In the genomic region with DNA sequence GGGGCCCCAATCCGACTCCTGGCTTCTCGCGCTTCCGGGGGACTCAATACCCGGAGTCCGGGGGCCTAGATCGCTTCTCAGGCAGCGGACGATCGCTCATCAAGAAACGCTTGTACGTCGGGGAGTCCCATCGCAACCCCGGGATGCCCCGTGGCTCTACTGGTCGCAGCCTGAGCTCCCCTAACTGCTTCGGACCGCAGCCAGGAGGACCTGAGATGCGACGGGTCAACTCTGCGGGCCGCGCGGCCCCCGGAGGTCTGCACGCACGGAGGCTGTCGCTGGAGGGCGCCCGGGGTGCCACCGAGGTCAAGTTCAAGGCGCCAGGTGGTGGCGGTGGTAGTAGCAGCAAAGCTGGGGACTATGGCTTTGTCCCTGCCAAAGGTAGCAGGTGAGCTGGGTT, we compare ENCODE assay signal across 8 mouse cellular contexts. TPM values are rescaled to one million over a fixed set of nuclear protein-coding genes. Genes with fewer than 3 reads are reported as not detected.
DNase-seq lines count a peak whose midpoint lies in the region; ATAC-seq lines count a peak whose summit lies in the region.

No protein-coding gene starts in this region.

- no peaks in the 10 kb centered on the region for H3K9me3 ChIP-seq in kidney, embryonic 15.5 days (replicated peaks)
- H3K9me3 ChIP-seq in embryonic facial prominence, embryonic 13.5 days, result no peaks in the 10 kb centered on the region
- H3K9me3 ChIP-seq in hindbrain, embryonic 15.5 days, result no peaks in the 10 kb centered on the region

- ATAC-seq in kidney, embryonic 15.5 days (replicated peaks; ENCODE audit: low FRiP score), result no peak
- no peak for ATAC-seq in embryonic facial prominence, embryonic 13.5 days (ENCODE audit: insufficient number of reproducible peaks, insufficient read depth, low FRiP score, low TSS enrichment, low read depth)
- ATAC-seq in hindbrain, embryonic 15.5 days (ENCODE audit: low FRiP score, low read depth), result no peak

- H3K9ac ChIP-seq in kidney, embryonic 15.5 days, result peak overlapping the region; percentile 21; the same call in 1 of the 2 replicates
- H3K9ac ChIP-seq in embryonic facial prominence, embryonic 13.5 days, result peak overlapping the region; percentile 44; the same call in 1 of the 2 replicates
- no peak overlapping the region for H3K9ac ChIP-seq in hindbrain, embryonic 15.5 days

- H3K4me2 ChIP-seq in kidney, embryonic 15.5 days, result peak overlapping the region; percentile 50
- H3K4me2 ChIP-seq in embryonic facial prominence, embryonic 13.5 days, result peak overlapping the region; percentile 48
- H3K4me2 ChIP-seq in hindbrain, embryonic 15.5 days, result peak overlapping the region; percentile 19; the same call in 1 of the 2 replicates

- intact Hi-C loops in left cerebral cortex, postnatal 25 days (cut with DNase I), result no loop called here

- H3K36me3 ChIP-seq in kidney, embryonic 15.5 days, result no peaks in the 10 kb centered on the region
- H3K36me3 ChIP-seq in embryonic facial prominence, embryonic 13.5 days, result no peaks in the 10 kb centered on the region
- H3K36me3 ChIP-seq in hindbrain, embryonic 15.5 days, result no peaks in the 10 kb centered on the region

- peaks cover 67% of the 10 kb centered on the region for H3K4me1 ChIP-seq in kidney, embryonic 15.5 days
- H3K4me1 ChIP-seq in embryonic facial prominence, embryonic 13.5 days, result peaks cover 48% of the 10 kb centered on the region
- no peaks in the 10 kb centered on the region for H3K4me1 ChIP-seq in hindbrain, embryonic 15.5 days (replicated peaks)

- WGBS in kidney, embryonic 15.5 days, result 6% methylated on average over 34 of the region's 34 CpGs
- 13% methylated on average over 34 of the region's 34 CpGs for WGBS in embryonic facial prominence, embryonic 13.5 days
- 5% methylated on average over 34 of the region's 34 CpGs for WGBS in hindbrain, embryonic 15.5 days

- H3K4me3 ChIP-seq in kidney, embryonic 15.5 days (replicated peaks), result peak overlapping the region; percentile 34
- H3K4me3 ChIP-seq in embryonic facial prominence, embryonic 13.5 days, result peak overlapping the region; percentile 34
- peak overlapping the region; percentile 12; the same call in 1 of the 2 replicates for H3K4me3 ChIP-seq in hindbrain, embryonic 15.5 days

- DNase-seq in kidney, postnatal 25 days, result no peak
- DNase-seq in neural tube, embryonic 10.5 days (ENCODE audit: extremely low spot score, low spot score), result peak; percentile 40
- no peak for DNase-seq in left cerebral cortex, postnatal 25 days (ENCODE audit: low spot score in 2 of 2)
- DNase-seq in layer of hippocampus, adult 9-10 months (ENCODE audit: low spot score), result no peak
- no peak for DNase-seq in left cerebral cortex, adult 18-20 months (ENCODE audit: low spot score in 2 of 2)

- H3K27me3 ChIP-seq in kidney, embryonic 15.5 days, result peaks cover 29% of the 10 kb centered on the region
- peaks cover 33% of the 10 kb centered on the region for H3K27me3 ChIP-seq in embryonic facial prominence, embryonic 13.5 days
- H3K27me3 ChIP-seq in hindbrain, embryonic 15.5 days, result peaks cover 26% of the 10 kb centered on the region

- no peak overlapping the region for H3K27ac ChIP-seq in kidney, embryonic 15.5 days
- no peak overlapping the region for H3K27ac ChIP-seq in embryonic facial prominence, embryonic 13.5 days
- H3K27ac ChIP-seq in hindbrain, embryonic 15.5 days (replicated peaks), result no peak overlapping the region

RNA-seq across cellular contexts. Expression of gene 1700001C19Rik, which starts 31.3 kb away (rescaled TPM):
- 0.26 and 0.46 TPM in 2 replicates for polyA plus RNA-seq in kidney, embryonic 15.5 days (2015; fragmentation: Nextera tagmentation; extraction: Ambion mirVana)
- 0.25 TPM in 1 of 2 replicates, not detected in the other for polyA plus RNA-seq in embryonic facial prominence, embryonic 13.5 days (2015; fragmentation: Nextera tagmentation; extraction: Ambion mirVana)
- 0.47 and 0.74 TPM in 2 replicates for polyA plus RNA-seq in hindbrain, embryonic 15.5 days (2015; fragmentation: Nextera tagmentation; extraction: Ambion mirVana)
- under 1 TPM in 1 of 2 experiments, not detected in 1; 0.39 TPM for total RNA-seq in left cerebral cortex, postnatal 25 days (2021)
- total RNA-seq in left cerebral cortex, adult 18-20 months (2021), result under 1 TPM in 1 of 2 experiments, not detected in 1; 0.21 TPM

RNA-seq across cellular contexts. Expression of gene AI661453, which starts 32.1 kb away (rescaled TPM):
- polyA plus RNA-seq in kidney, embryonic 15.5 days (2015; fragmentation: Nextera tagmentation; extraction: Ambion mirVana), result 1.7 and 2.1 TPM in 2 replicates
- 1.7 and 2.0 TPM in 2 replicates for polyA plus RNA-seq in embryonic facial prominence, embryonic 13.5 days (2015; fragmentation: Nextera tagmentation; extraction: Ambion mirVana)
- polyA plus RNA-seq in hindbrain, embryonic 15.5 days (2015; fragmentation: Nextera tagmentation; extraction: Ambion mirVana), result 0.10 and 0.47 TPM in 2 replicates
- total RNA-seq in left cerebral cortex, postnatal 25 days (2021), result under 1 TPM; 0.32 to 0.41 TPM
- total RNA-seq in left cerebral cortex, adult 18-20 months (2021), result under 1 TPM; 0.46 to 0.54 TPM

RNA-seq across cellular contexts. Expression of gene Taf8, which starts 33.6 kb away (rescaled TPM):
- polyA plus RNA-seq in kidney, embryonic 15.5 days (2015; fragmentation: Nextera tagmentation; extraction: Ambion mirVana), result 32.2 and 37.0 TPM in 2 replicates
- 34.1 and 38.1 TPM in 2 replicates for polyA plus RNA-seq in embryonic facial prominence, embryonic 13.5 days (2015; fragmentation: Nextera tagmentation; extraction: Ambion mirVana)
- 21.0 and 22.5 TPM in 2 replicates for polyA plus RNA-seq in hindbrain, embryonic 15.5 days (2015; fragmentation: Nextera tagmentation; extraction: Ambion mirVana)
- 10 to 100 TPM; 16.4 to 16.7 TPM for total RNA-seq in left cerebral cortex, postnatal 25 days (2021)
- 10 to 100 TPM; 16.8 to 19.1 TPM for total RNA-seq in left cerebral cortex, adult 18-20 months (2021)

RNA-seq across cellular contexts. Expression of gene Ccnd3, which starts 36.4 kb away (rescaled TPM):
- polyA plus RNA-seq in kidney, embryonic 15.5 days (2015; fragmentation: Nextera tagmentation; extraction: Ambion mirVana), result 272 and 294 TPM in 2 replicates
- 359 and 377 TPM in 2 replicates for polyA plus RNA-seq in embryonic facial prominence, embryonic 13.5 days (2015; fragmentation: Nextera tagmentation; extraction: Ambion mirVana)
- 88.8 and 91.0 TPM in 2 replicates for polyA plus RNA-seq in hindbrain, embryonic 15.5 days (2015; fragmentation: Nextera tagmentation; extraction: Ambion mirVana)
- total RNA-seq in left cerebral cortex, postnatal 25 days (2021), result 10 to 100 TPM; 31.0 to 31.7 TPM
- 10 to 100 TPM; 33.6 to 40.7 TPM for total RNA-seq in left cerebral cortex, adult 18-20 months (2021)
